ENCODE assay signal across 8 mouse cellular contexts in genomic region chr3:86114659-86115338, GRCm38 (mm10). TPM values are rescaled to one million over a fixed set of nuclear protein-coding genes. Genes with fewer than 3 reads are reported as not detected.
DNase-seq lines count a peak whose midpoint lies in the region; ATAC-seq and TF ChIP-seq lines count a peak whose summit lies in the region.

No protein-coding gene starts in this region.

- intact Hi-C loops in left cerebral cortex, postnatal 10 days (cut with DNase I): no loop called here

- H3K9me3 ChIP-seq in midbrain, postnatal 0 days (ENCODE audit: low read length): no peaks in the 10 kb centered on the region
- H3K9me3 ChIP-seq in midbrain, embryonic 15.5 days: no peaks in the 10 kb centered on the region

- no peak overlapping the region for H3K4me3 ChIP-seq in midbrain, postnatal 0 days (ENCODE audit: low read depth, low read length)
- H3K4me3 ChIP-seq in midbrain, embryonic 15.5 days: no peak overlapping the region

- H3K27me3 ChIP-seq in midbrain, postnatal 0 days (ENCODE audit: insufficient read depth, low read length): no peaks in the 10 kb centered on the region
- no peaks in the 10 kb centered on the region for H3K27me3 ChIP-seq in midbrain, embryonic 15.5 days (replicated peaks)

- H3K4me2 ChIP-seq in midbrain, postnatal 0 days (ENCODE audit: low read depth, low read length, poor library complexity, severe bottlenecking): no peak overlapping the region
- no peak overlapping the region for H3K4me2 ChIP-seq in midbrain, embryonic 15.5 days

- 77% methylated on average over 12 of the region's 12 CpGs for WGBS in midbrain, postnatal 0 days
- 76% methylated on average over 12 of the region's 12 CpGs for WGBS in midbrain, embryonic 15.5 days

- no peak overlapping the region for H3K9ac ChIP-seq in midbrain, postnatal 0 days (replicated peaks; ENCODE audit: low read length, poor library complexity, severe bottlenecking)
- H3K9ac ChIP-seq in midbrain, embryonic 15.5 days: no peak overlapping the region

- TF ChIP-seq CTCF in midbrain, postnatal 0 days (IDR thresholded peaks at IDR 0.05): no peak

- DNase-seq in embryo, embryonic 10 days (ENCODE audit: low spot score): peak; percentile 9
- DNase-seq in embryo, embryonic 9.5 days (ENCODE audit: extremely low spot score): no peak
- peak; percentile 21 for DNase-seq in midbrain, postnatal 0 days (ENCODE audit: low spot score)
- peak; percentile 20 to 30 for DNase-seq in left cerebral cortex, postnatal 10 days (ENCODE audit: extremely low spot score in 1 of 2, low spot score in 2 of 2)
- no peak for DNase-seq in ovary, adult 18-20 months (ENCODE audit: low spot score)
- DNase-seq in adrenal gland, postnatal 14 days: no peak
- no peak for DNase-seq in cerebellum, adult 11 months

- no peaks in the 10 kb centered on the region for H3K4me1 ChIP-seq in midbrain, postnatal 0 days (ENCODE audit: insufficient read depth, low read length)
- peaks cover 4% of the 10 kb centered on the region; the same call in 1 of the 2 replicates for H3K4me1 ChIP-seq in midbrain, embryonic 15.5 days

- H3K27ac ChIP-seq in midbrain, postnatal 0 days (ENCODE audit: low read depth, low read length): no peak overlapping the region
- no peak overlapping the region for H3K27ac ChIP-seq in midbrain, embryonic 15.5 days

- no peaks in the 10 kb centered on the region for H3K36me3 ChIP-seq in midbrain, postnatal 0 days (ENCODE audit: insufficient read depth, low read length)
- H3K36me3 ChIP-seq in midbrain, embryonic 15.5 days (replicated peaks): 0 out of 2 replicates have a peak, but pooled peaks cover 5% of the 10 kb centered on the region

- no peak for ATAC-seq in midbrain, postnatal 0 days (ENCODE audit: low FRiP score)
- ATAC-seq in midbrain, embryonic 15.5 days (replicated peaks): no peak

RNA-seq across cellular contexts. Expression of gene Rps3a1, which starts 27.7 kb away (rescaled TPM):
- 418 and 476 TPM in 2 replicates for total RNA-seq in midbrain, postnatal 0 days (2014; rRNA removed)
- polyA plus RNA-seq in midbrain, postnatal 0 days (2015; fragmentation: Nextera tagmentation; extraction: Ambion mirVana): 512 and 566 TPM in 2 replicates
- polyA plus RNA-seq in midbrain, embryonic 15.5 days (2015; fragmentation: Nextera tagmentation; extraction: Ambion mirVana): 475 and 483 TPM in 2 replicates
- total RNA-seq in left cerebral cortex, postnatal 10 days (2021): 100 to 1,000 TPM; 421 to 422 TPM
- 771 and 936 TPM in 2 replicates for total RNA-seq in adrenal gland, postnatal 14 days (2021)

Comparison
In these comparisons a context has a peak if more than half of its experiments do, and no peak if none do; other contexts are left out.
1. DNase-seq: peak in embryo, embryonic 10 days (single experiment), midbrain, postnatal 0 days (single experiment) and left cerebral cortex, postnatal 10 days (2 of 2); none in embryo, embryonic 9.5 days (single experiment), ovary, adult 18-20 months (single experiment), adrenal gland, postnatal 14 days (single experiment) and cerebellum, adult 11 months (single experiment).